Mouse (Mus musculus): Measurements from ENCODE around the gene Cd93.

GRCm38 (mm10) chr2:148393846-148394245 lies 49.5 kb downstream of the Cd93 start:
- TF ChIP-seq POLR2A (IDR thresholded peaks at IDR 0.05; ENCODE audit: borderline replicate concordance, extremely low read depth, insufficient read depth, insufficient read length, poor library complexity, severe bottlenecking) (no peak), CTCF (IDR thresholded peaks at IDR 0.05; ENCODE audit: borderline replicate concordance, extremely low read depth, insufficient read depth, insufficient read length) (no peak)

All from brain, embryonic 14.5 days (tissue).